Comparison of ENCODE assay signal across 29 mouse cellular contexts in the genomic region with DNA sequence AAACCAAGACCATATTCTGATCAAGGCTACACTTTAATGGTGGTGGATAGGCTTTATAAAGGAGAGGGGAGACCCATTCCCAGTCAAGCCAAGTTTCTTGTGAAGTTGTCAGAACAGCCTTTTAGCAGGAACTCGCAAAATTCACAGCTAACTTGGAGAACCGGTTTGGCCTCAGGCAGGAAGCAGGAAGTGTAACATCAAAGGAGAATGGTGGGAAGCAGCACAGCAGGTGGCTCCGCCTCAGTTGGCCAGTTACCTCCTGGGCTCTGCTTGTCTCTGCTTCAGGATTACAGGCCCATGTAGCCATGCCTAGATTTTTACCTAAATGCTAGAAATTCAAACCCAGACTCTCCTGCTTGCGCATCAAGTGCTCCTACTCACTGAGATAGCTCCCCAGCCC.
A peak's percentile ranks its signal among the peaks of the same experiment; 100 is the strongest.
DNase-seq lines count a peak whose midpoint lies in the region; ATAC-seq and TF ChIP-seq lines count a peak whose summit lies in the region.
"Had no signal": no experiment of that assay in that cellular context is flagged by ENCODE, and none has a peak within 500 bp of the region (broad histone marks: within the 10 kb centered on the region; RNA-seq: fewer than 3 reads in every experiment).

No protein-coding gene starts in this region.

- no peak; the same call in 1 of the 2 replicates for ATAC-seq in embryonic facial prominence, embryonic 14.5 days (ENCODE audit: low read depth)
- ATAC-seq in stomach, postnatal 0 days (ENCODE audit: low FRiP score, low TSS enrichment) = no peak
- ATAC-seq in forebrain, embryonic 12.5 days (ENCODE audit: low FRiP score) = no peak
- ATAC-seq: forebrain, embryonic 15.5 days; lung, postnatal 0 days; midbrain, embryonic 16.5 days had no signal

- no peaks in the 10 kb centered on the region for H3K27me3 ChIP-seq in thymus, adult 2 months (ENCODE audit: control insufficient read depth, insufficient read depth, low read length)
- no peaks in the 10 kb centered on the region for H3K27me3 ChIP-seq in embryonic facial prominence, embryonic 14.5 days (replicated peaks; ENCODE audit: control insufficient read depth, insufficient read depth, low read length)
- no peaks in the 10 kb centered on the region for H3K27me3 ChIP-seq in stomach, postnatal 0 days (ENCODE audit: control insufficient read depth, insufficient read depth, low read length)
- no peaks in the 10 kb centered on the region for H3K27me3 ChIP-seq in forebrain, embryonic 12.5 days
- H3K27me3 ChIP-seq: embryonic facial prominence, embryonic 12.5 days; forebrain, embryonic 15.5 days; limb, embryonic 15.5 days; neural tube, embryonic 13.5 days; stomach, embryonic 15.5 days had no signal

- no peaks in the 10 kb centered on the region for H3K4me1 ChIP-seq in thymus, adult 2 months (replicated peaks; ENCODE audit: control insufficient read depth, insufficient read depth, low read length)
- no peaks in the 10 kb centered on the region for H3K4me1 ChIP-seq in embryonic facial prominence, embryonic 14.5 days (ENCODE audit: control insufficient read depth, insufficient read depth, low read length)
- H3K4me1 ChIP-seq in stomach, postnatal 0 days (replicated peaks; ENCODE audit: control insufficient read depth, insufficient read depth) = no peaks in the 10 kb centered on the region
- H3K4me1 ChIP-seq in forebrain, embryonic 12.5 days = no peaks in the 10 kb centered on the region
- H3K4me1 ChIP-seq: embryonic facial prominence, embryonic 12.5 days; forebrain, embryonic 15.5 days; limb, embryonic 15.5 days; midbrain, embryonic 10.5 days; neural tube, embryonic 13.5 days; stomach, embryonic 15.5 days had no signal

- peak; percentile 2 for DNase-seq in embryo, embryonic 11 days
- no peak for DNase-seq in embryo, embryonic 9.5 days (ENCODE audit: extremely low spot score)
- DNase-seq in thymus, postnatal 4 days = peak; percentile 5
- no peak for DNase-seq in thymus, adult 2 months
- DNase-seq in embryonic facial prominence, embryonic 14.5 days (ENCODE audit: low spot score) = peak; percentile 48
- peak; percentile 16 for DNase-seq in stomach, postnatal 0 days (ENCODE audit: low spot score)
- DNase-seq in right cerebral cortex, adult 2 months (ENCODE audit: low spot score in 2 of 2) = no peak
- DNase-seq: adrenal gland, postnatal 10 days; cerebellum, adult 2 months; cerebellum, postnatal 25 days; gastrocnemius, postnatal 14 days; heart, adult 11 months; kidney, adult 11 months; kidney, postnatal 25 days; layer of hippocampus, postnatal 36 days; right cerebral cortex, postnatal 4 days; thymus, adult 18-20 months had no signal

- no peak for TF ChIP-seq CTCF in thymus, adult 2 months (IDR thresholded peaks at IDR 0.05; ENCODE audit: borderline replicate concordance, control insufficient read depth, extremely low read depth, insufficient read depth, low read length, poor library complexity)
- no peak for TF ChIP-seq CTCF in stomach, postnatal 0 days (IDR thresholded peaks at IDR 0.05; ENCODE audit: low read depth)

- H3K9me3 ChIP-seq in embryonic facial prominence, embryonic 14.5 days (ENCODE audit: control insufficient read depth, low read length) = no peaks in the 10 kb centered on the region
- no peaks in the 10 kb centered on the region for H3K9me3 ChIP-seq in stomach, postnatal 0 days (ENCODE audit: control insufficient read depth, low read length)
- H3K9me3 ChIP-seq in forebrain, embryonic 12.5 days = no peaks in the 10 kb centered on the region
- H3K9me3 ChIP-seq: embryonic facial prominence, embryonic 12.5 days; forebrain, embryonic 15.5 days; limb, embryonic 15.5 days; midbrain, embryonic 10.5 days; neural tube, embryonic 13.5 days; stomach, embryonic 15.5 days had no signal

- no peak overlapping the region for H3K4me2 ChIP-seq in embryonic facial prominence, embryonic 14.5 days (ENCODE audit: low read depth, low read length)
- no peak overlapping the region for H3K4me2 ChIP-seq in stomach, postnatal 0 days (replicated peaks; ENCODE audit: low read depth)
- H3K4me2 ChIP-seq in forebrain, embryonic 12.5 days = no peak overlapping the region
- H3K4me2 ChIP-seq: embryonic facial prominence, embryonic 12.5 days; forebrain, embryonic 15.5 days; heart, embryonic 11.5 days; limb, embryonic 15.5 days; neural tube, embryonic 13.5 days; stomach, embryonic 15.5 days had no signal

- no peak overlapping the region for H3K9ac ChIP-seq in embryonic facial prominence, embryonic 14.5 days (ENCODE audit: low read depth, low read length)
- H3K9ac ChIP-seq in stomach, postnatal 0 days (ENCODE audit: low read length) = no peak overlapping the region
- no peak overlapping the region for H3K9ac ChIP-seq in forebrain, embryonic 12.5 days
- H3K9ac ChIP-seq: embryonic facial prominence, embryonic 12.5 days; forebrain, embryonic 15.5 days; limb, embryonic 15.5 days; liver, embryonic 14.5 days; neural tube, embryonic 13.5 days; stomach, embryonic 15.5 days had no signal

- no peak for TF ChIP-seq POLR2A in thymus, adult 2 months (IDR thresholded peaks at IDR 0.05; ENCODE audit: control insufficient read depth, extremely low read depth, insufficient read depth, low read length, poor library complexity)

- H3K27ac ChIP-seq in thymus, adult 2 months (ENCODE audit: control insufficient read depth, insufficient read depth, low read length) = no peak overlapping the region
- H3K27ac ChIP-seq in embryonic facial prominence, embryonic 14.5 days (replicated peaks; ENCODE audit: low read depth, low read length) = no peak overlapping the region
- no peak overlapping the region for H3K27ac ChIP-seq in stomach, postnatal 0 days (replicated peaks)
- no peak overlapping the region for H3K27ac ChIP-seq in forebrain, embryonic 12.5 days
- H3K27ac ChIP-seq: embryonic facial prominence, embryonic 12.5 days; forebrain, embryonic 15.5 days; limb, embryonic 15.5 days; liver, embryonic 14.5 days; midbrain, embryonic 10.5 days; neural tube, embryonic 13.5 days; stomach, embryonic 15.5 days had no signal

- 50% methylated on average over 4 of the region's 4 CpGs for WGBS in thymus, adult 2 months
- 35% methylated on average over 4 of the region's 4 CpGs for WGBS in embryonic facial prominence, embryonic 14.5 days
- WGBS in stomach, postnatal 0 days = 38% methylated on average over 4 of the region's 4 CpGs
- WGBS in forebrain, embryonic 12.5 days = 64% methylated on average over 4 of the region's 4 CpGs

- no peaks in the 10 kb centered on the region for H3K36me3 ChIP-seq in thymus, adult 2 months (ENCODE audit: control insufficient read depth, insufficient read depth, low read length)
- H3K36me3 ChIP-seq in embryonic facial prominence, embryonic 14.5 days (ENCODE audit: control insufficient read depth, insufficient read depth, low read length) = no peaks in the 10 kb centered on the region
- no peaks in the 10 kb centered on the region for H3K36me3 ChIP-seq in stomach, postnatal 0 days (ENCODE audit: control insufficient read depth, insufficient read depth, low read length)
- no peaks in the 10 kb centered on the region for H3K36me3 ChIP-seq in forebrain, embryonic 12.5 days (replicated peaks)
- H3K36me3 ChIP-seq: embryonic facial prominence, embryonic 12.5 days; forebrain, embryonic 15.5 days; limb, embryonic 15.5 days; midbrain, embryonic 10.5 days; neural tube, embryonic 13.5 days; stomach, embryonic 15.5 days had no signal

- no peak overlapping the region for H3K4me3 ChIP-seq in thymus, adult 2 months (ENCODE audit: control insufficient read depth, insufficient read depth, low read length)
- no peak overlapping the region for H3K4me3 ChIP-seq in embryonic facial prominence, embryonic 14.5 days (ENCODE audit: low read depth, low read length)
- no peak overlapping the region for H3K4me3 ChIP-seq in stomach, postnatal 0 days (ENCODE audit: low read depth, low read length)
- H3K4me3 ChIP-seq in forebrain, embryonic 12.5 days (replicated peaks) = no peak overlapping the region
- H3K4me3 ChIP-seq: embryonic facial prominence, embryonic 12.5 days; forebrain, embryonic 15.5 days; limb, embryonic 15.5 days; midbrain, embryonic 10.5 days; myocyte; neural tube, embryonic 13.5 days; stomach, embryonic 15.5 days had no signal

- TF ChIP-seq EP300 in stomach, postnatal 0 days (optimal IDR thresholded peaks at IDR 0.05) = no peak

Comparison
In these comparisons a context has a peak if more than half of its experiments do, and no peak if none do; other contexts are left out.
1. DNase-seq: peak in embryo, embryonic 11 days (single experiment), thymus, postnatal 4 days (single experiment), embryonic facial prominence, embryonic 14.5 days (single experiment) and stomach, postnatal 0 days (single experiment); none in embryo, embryonic 9.5 days (single experiment), thymus, adult 2 months (single experiment) and right cerebral cortex, adult 2 months (0 of 2).